Mouse (Mus musculus): ENCODE data around the gene Ppfibp2.

Ppfibp2 gene

GRCm38 (mm10) chr7:107594857-107595402 lies at the start of gene Ppfibp2:
Gene Ppfibp2 (plus strand): TSS chr7:107595207.
- TF ChIP-seq GATA4 (IDR thresholded peaks at IDR 0.05; ENCODE audit: insufficient replicate concordance, low read length): no peak

GRCm38 (mm10) chr7:107547872-107548271 lies 47.1 kb upstream of the Ppfibp2 start:
- no peak for TF ChIP-seq GATA4 (IDR thresholded peaks at IDR 0.05; ENCODE audit: insufficient replicate concordance, low read length)

- TF ChIP-seq GATA4 (IDR thresholded peaks at IDR 0.05; ENCODE audit: insufficient replicate concordance, low read length): no peak
Measured at GRCm38 (mm10) chr7:107553461-107553860, 41.5 kb upstream of the Ppfibp2 start.

GRCm38 (mm10) chr7:107555906-107556305 lies 39.1 kb upstream of the Ppfibp2 start:
- no peak for TF ChIP-seq GATA4 (IDR thresholded peaks at IDR 0.05; ENCODE audit: insufficient replicate concordance, low read length)

GRCm38 (mm10) chr7:107560675-107561074 lies 34.3 kb upstream of the Ppfibp2 start:
- no peak for TF ChIP-seq GATA4 (IDR thresholded peaks at IDR 0.05; ENCODE audit: insufficient replicate concordance, low read length)

- TF ChIP-seq GATA4 (IDR thresholded peaks at IDR 0.05; ENCODE audit: insufficient replicate concordance, low read length): no peak
Measured at GRCm38 (mm10) chr7:107561584-107561983, 33.4 kb upstream of the Ppfibp2 start.

- no peak for TF ChIP-seq GATA4 (IDR thresholded peaks at IDR 0.05; ENCODE audit: insufficient replicate concordance, low read length)
Measured at GRCm38 (mm10) chr7:107563727-107564126, 31.3 kb upstream of the Ppfibp2 start.

- TF ChIP-seq GATA4 (IDR thresholded peaks at IDR 0.05; ENCODE audit: insufficient replicate concordance, low read length): no peak
Measured at GRCm38 (mm10) chr7:107567261-107567671, 27.7 kb upstream of the Ppfibp2 start, which contains the start of gene Olfml1. Gene Olfml1 (plus strand): TSS chr7:107567446.

- no peak for TF ChIP-seq GATA4 (IDR thresholded peaks at IDR 0.05; ENCODE audit: insufficient replicate concordance, low read length)
Measured at GRCm38 (mm10) chr7:107567674-107568073, 27.3 kb upstream of the Ppfibp2 start.

GRCm38 (mm10) chr7:107568971-107569370 lies 26.0 kb upstream of the Ppfibp2 start:
- no peak for TF ChIP-seq GATA4 (IDR thresholded peaks at IDR 0.05; ENCODE audit: insufficient replicate concordance, low read length)

- no peak for TF ChIP-seq GATA4 (IDR thresholded peaks at IDR 0.05; ENCODE audit: insufficient replicate concordance, low read length)
Measured at GRCm38 (mm10) chr7:107573856-107574255, 21.2 kb upstream of the Ppfibp2 start.

- TF ChIP-seq GATA4 (IDR thresholded peaks at IDR 0.05; ENCODE audit: insufficient replicate concordance, low read length): no peak
Measured at GRCm38 (mm10) chr7:107574276-107574675, 20.7 kb upstream of the Ppfibp2 start.

GRCm38 (mm10) chr7:107592641-107593040 lies 2.4 kb upstream of the Ppfibp2 start:
- TF ChIP-seq GATA4 (IDR thresholded peaks at IDR 0.05; ENCODE audit: insufficient replicate concordance, low read length): no peak

GRCm38 (mm10) chr7:107593904-107594303 lies 1.1 kb upstream of the Ppfibp2 start:
- no peak for TF ChIP-seq GATA4 (IDR thresholded peaks at IDR 0.05; ENCODE audit: insufficient replicate concordance, low read length)

- TF ChIP-seq GATA4 (IDR thresholded peaks at IDR 0.05; ENCODE audit: insufficient replicate concordance, low read length): no peak
Measured at GRCm38 (mm10) chr7:107594325-107594856, 616 bp upstream of the Ppfibp2 start.

GRCm38 (mm10) chr7:107595426-107595825 lies 419 bp downstream of the Ppfibp2 start:
- no peak for TF ChIP-seq GATA4 (IDR thresholded peaks at IDR 0.05; ENCODE audit: insufficient replicate concordance, low read length)

GRCm38 (mm10) chr7:107596753-107597152 lies 1.7 kb downstream of the Ppfibp2 start:
- no peak for TF ChIP-seq GATA4 (IDR thresholded peaks at IDR 0.05; ENCODE audit: insufficient replicate concordance, low read length)

Measured in liver, adult (tissue).